Mouse (Mus musculus) limb, embryonic 15.5 days (tissue): Measurements from ENCODE around the gene Klf7. TPM values are rescaled to one million over a fixed set of nuclear protein-coding genes. Genes with fewer than 3 reads are reported as not detected.
A peak's percentile ranks its signal among the peaks of the same experiment; 100 is the strongest.

Experiments used
- ATAC-seq: fragments of 200-750 bp; cut with Nextera tagmentation; 2 replicates; pipeline ENCODE4 v1.8.0; 2017; ENCODE audit warnings: low read depth, moderate TSS enrichment; ENCODE audit not compliant: insufficient number of reproducible peaks, low FRiP score, low TSS enrichment
- H3K27ac ChIP-seq: fragments of 300-500 bp; sonication (generic); 2 replicates; pipeline ENCODE4 v1.5.1; 2015; ENCODE audit warnings: moderate library complexity, mild to moderate bottlenecking, inconsistent platforms
- H3K27me3 ChIP-seq: fragments of 300-500 bp; sonication (generic); 2 replicates; pipeline ENCODE4 v1.6.1; 2015; ENCODE audit warnings: inconsistent platforms
- H3K36me3 ChIP-seq: fragments of 300-500 bp; sonication (generic); 2 replicates; pipeline ENCODE4 v1.6.1; 2015; ENCODE audit warnings: inconsistent platforms
- H3K4me1 ChIP-seq: fragments of 300-500 bp; sonication (generic); 2 replicates; pipeline ENCODE4 v1.6.1; 2015; ENCODE audit warnings: inconsistent platforms
- H3K4me2 ChIP-seq: fragments of 300-500 bp; sonication (generic); 2 replicates; pipeline ENCODE4 v1.6.1; 2015; ENCODE audit warnings: mild to moderate bottlenecking, inconsistent platforms
- H3K4me3 ChIP-seq: fragments of 300-500 bp; sonication (generic); 2 replicates; pipeline ENCODE4 v1.5.1; 2015; ENCODE audit warnings: mild to moderate bottlenecking, inconsistent platforms
- H3K9ac ChIP-seq: fragments of 300-500 bp; sonication (generic); 2 replicates; pipeline ENCODE4 v1.6.1; 2015; ENCODE audit warnings: inconsistent platforms
- H3K9me3 ChIP-seq: fragments of 300-500 bp; sonication (generic); 2 replicates; pipeline ENCODE4 v1.6.1; 2016; ENCODE audit warnings: inconsistent platforms
- WGBS: fragments of 180-500 bp; shearing (Covaris S2); methylation state at CpG from one replicate; pipeline ENCODE4 v1.1.7; 2015; 5-methylcytosine and 5-hydroxymethylcytosine counted together
- polyA plus RNA-seq: library from polyadenylated mRNA; unstranded; fragments of >200 nt; fragmentation: Nextera tagmentation; extraction: Ambion mirVana; gene quantifications from 2 replicates; pipeline ENCODE4 v1.2.1, GENCODE M21; 2015

Gene Klf7
- polyA plus RNA-seq, 1 experiment from 2014 or later = 22.5 TPM

- no peak overlapping the region for H3K27ac ChIP-seq
- ATAC-seq = no peak
- no peak overlapping the region for H3K4me2 ChIP-seq
- H3K9me3 ChIP-seq = no peaks in the 10 kb centered on the region
- no peak overlapping the region for H3K4me3 ChIP-seq
- peaks cover 13% of the 10 kb centered on the region for H3K36me3 ChIP-seq
- 90% methylated on average over 7 of the region's 7 CpGs for WGBS
- H3K27me3 ChIP-seq = no peaks in the 10 kb centered on the region
- no peaks in the 10 kb centered on the region for H3K4me1 ChIP-seq
- no peak overlapping the region for H3K9ac ChIP-seq
Observed at GRCm38 (mm10) chr1:64036881-64037452, 85.1 kb downstream of the Klf7 start.

GRCm38 (mm10) chr1:64035804-64036203, 86.3 kb downstream of the Klf7 start:
- Histone ChIP-seq H3K4me3 (no peak overlapping the region), H3K27ac (no peak overlapping the region), H3K27me3 (no peaks in the 10 kb centered on the region), H3K4me1 (no peaks in the 10 kb centered on the region), H3K36me3 (peaks cover 13% of the 10 kb centered on the region), H3K9me3 (no peaks in the 10 kb centered on the region), H3K9ac (no peak overlapping the region), H3K4me2 (no peak overlapping the region)
- no peak for ATAC-seq
- 81% methylated on average over 7 of the region's 7 CpGs for WGBS

DNA sequence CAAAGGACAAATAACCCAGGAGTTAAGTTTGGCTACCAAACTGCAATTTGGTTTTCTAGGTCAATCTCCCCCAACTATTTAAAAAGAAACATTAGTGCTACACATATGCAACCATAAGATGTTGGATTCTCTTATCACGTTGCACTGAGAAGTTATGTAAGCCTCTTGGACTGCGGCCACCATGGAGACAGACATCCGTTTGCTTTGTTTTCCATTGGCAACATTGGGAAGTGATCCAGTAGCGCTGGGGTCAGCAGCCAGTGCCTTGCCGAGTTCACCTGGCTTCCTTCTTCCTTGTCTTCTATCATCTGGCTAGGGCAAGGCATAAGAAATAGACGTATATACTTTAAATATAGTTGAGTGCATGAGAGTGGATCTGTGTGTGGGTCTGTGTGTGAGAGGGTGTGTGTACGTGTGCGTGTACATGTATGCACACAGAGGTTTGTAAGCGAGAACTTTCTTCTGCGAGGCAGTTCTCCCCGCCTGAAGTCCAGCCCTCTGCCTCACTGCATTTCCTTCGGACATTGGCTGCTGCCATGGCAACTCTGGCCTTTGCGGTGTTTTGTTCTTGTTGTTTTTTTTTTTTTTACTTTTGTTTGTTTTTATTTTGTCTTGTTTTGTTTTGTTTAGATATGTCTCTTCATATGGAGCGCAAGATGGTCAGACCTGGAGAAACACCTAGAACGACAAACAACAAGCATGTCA, 86.8 kb downstream of the Klf7 start:
- WGBS = 84% methylated on average over 15 of the region's 15 CpGs
- no peak overlapping the region for H3K27ac ChIP-seq
- no peak overlapping the region for H3K4me3 ChIP-seq
- no peaks in the 10 kb centered on the region for H3K27me3 ChIP-seq
- peaks cover 13% of the 10 kb centered on the region for H3K36me3 ChIP-seq
- ATAC-seq = no peak
- no peaks in the 10 kb centered on the region for H3K9me3 ChIP-seq
- no peak overlapping the region for H3K9ac ChIP-seq
- H3K4me2 ChIP-seq = no peak overlapping the region
- no peaks in the 10 kb centered on the region for H3K4me1 ChIP-seq

DNA sequence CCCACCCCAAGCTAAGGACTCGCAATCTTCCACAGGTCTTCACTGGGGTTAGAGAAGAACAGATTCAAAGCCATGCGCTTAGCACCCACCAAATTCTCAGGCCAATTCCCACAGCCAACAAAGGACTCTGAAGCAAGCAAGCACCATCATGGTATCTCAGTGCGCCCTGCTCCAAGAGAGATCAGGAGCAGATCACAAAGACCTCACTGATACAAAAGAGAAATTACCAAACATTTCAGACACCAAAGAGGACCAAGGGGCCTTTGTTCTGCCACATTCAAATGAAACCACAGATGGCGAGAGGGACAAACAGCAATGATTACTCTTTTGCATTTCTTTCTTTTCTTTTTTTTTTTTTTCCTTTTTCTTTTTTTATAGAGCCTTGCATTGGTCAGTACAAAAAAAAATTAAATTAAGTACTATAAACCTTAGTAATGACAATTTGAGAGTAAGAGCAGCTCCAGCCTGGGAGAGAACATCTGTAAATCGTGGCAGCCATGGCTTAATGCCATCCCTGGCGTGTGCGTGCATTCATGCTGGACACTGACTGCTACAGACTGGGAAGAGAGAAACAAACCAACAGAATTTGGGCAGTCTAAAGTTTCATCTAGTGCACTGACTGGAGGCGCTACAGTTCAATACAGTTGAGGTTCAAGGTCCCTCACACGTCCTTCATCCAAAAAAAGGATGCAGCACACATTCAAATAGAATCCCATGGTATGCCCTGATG, 89.4 kb downstream of the Klf7 start:
- no peak overlapping the region for H3K9ac ChIP-seq
- no peak overlapping the region for H3K27ac ChIP-seq
- H3K36me3 ChIP-seq = peaks cover 7% of the 10 kb centered on the region
- H3K27me3 ChIP-seq = no peaks in the 10 kb centered on the region
- WGBS = 88% methylated on average over 9 of the region's 9 CpGs
- H3K4me2 ChIP-seq = no peak overlapping the region
- no peak for ATAC-seq
- no peaks in the 10 kb centered on the region for H3K4me1 ChIP-seq
- H3K9me3 ChIP-seq = no peaks in the 10 kb centered on the region
- H3K4me3 ChIP-seq = no peak overlapping the region

GRCm38 (mm10) chr1:64021986-64022385, 100.1 kb downstream of the Klf7 start:
- Histone ChIP-seq H3K9me3 (no peaks in the 10 kb centered on the region), H3K27me3 (no peaks in the 10 kb centered on the region), H3K9ac (no peak overlapping the region), H3K4me1 (peaks cover 23% of the 10 kb centered on the region), H3K4me2 (no peak overlapping the region), H3K36me3 (no peaks in the 10 kb centered on the region), H3K27ac (no peak overlapping the region), H3K4me3 (no peak overlapping the region)
- whole genome bisulfite sequencing = 93% methylated on average over 3 of the region's 3 CpGs
- ATAC-seq = no peak

GRCm38 (mm10) chr1:64020672-64021635, 101.1 kb downstream of the Klf7 start:
- Histone ChIP-seq H3K4me1 (peaks cover 23% of the 10 kb centered on the region), H3K27me3 (no peaks in the 10 kb centered on the region), H3K27ac (peak overlapping the region; percentile 57; the same call in 1 of the 2 replicates), H3K4me2 (peak overlapping the region; percentile 10), H3K9ac (no peak overlapping the region), H3K9me3 (no peaks in the 10 kb centered on the region), H3K36me3 (no peaks in the 10 kb centered on the region), H3K4me3 (no peak overlapping the region)
- no peak for ATAC-seq
- WGBS = 22% methylated on average over 19 of the region's 19 CpGs

GRCm38 (mm10) chr1:64019127-64019635, 102.9 kb downstream of the Klf7 start:
- H3K4me2 ChIP-seq = no peak overlapping the region
- WGBS = 44% methylated on average over 6 of the region's 6 CpGs
- no peak for ATAC-seq
- H3K27ac ChIP-seq = peak overlapping the region; percentile 47; the same call in 1 of the 2 replicates
- H3K36me3 ChIP-seq = no peaks in the 10 kb centered on the region
- peaks cover 23% of the 10 kb centered on the region for H3K4me1 ChIP-seq
- no peaks in the 10 kb centered on the region for H3K9me3 ChIP-seq
- H3K27me3 ChIP-seq = no peaks in the 10 kb centered on the region
- no peak overlapping the region for H3K4me3 ChIP-seq
- no peak overlapping the region for H3K9ac ChIP-seq

GRCm38 (mm10) chr1:64018466-64019077, 103.5 kb downstream of the Klf7 start:
- H3K36me3 ChIP-seq = no peaks in the 10 kb centered on the region
- no peaks in the 10 kb centered on the region for H3K27me3 ChIP-seq
- peak overlapping the region; percentile 29; the same call in 1 of the 2 replicates for H3K4me2 ChIP-seq
- peak overlapping the region; percentile 47; the same call in 1 of the 2 replicates for H3K27ac ChIP-seq
- H3K9ac ChIP-seq = no peak overlapping the region
- no peak for ATAC-seq
- H3K4me3 ChIP-seq = no peak overlapping the region
- 35% methylated on average over 16 of the region's 16 CpGs for WGBS
- H3K9me3 ChIP-seq = no peaks in the 10 kb centered on the region
- H3K4me1 ChIP-seq = peaks cover 23% of the 10 kb centered on the region

DNA sequence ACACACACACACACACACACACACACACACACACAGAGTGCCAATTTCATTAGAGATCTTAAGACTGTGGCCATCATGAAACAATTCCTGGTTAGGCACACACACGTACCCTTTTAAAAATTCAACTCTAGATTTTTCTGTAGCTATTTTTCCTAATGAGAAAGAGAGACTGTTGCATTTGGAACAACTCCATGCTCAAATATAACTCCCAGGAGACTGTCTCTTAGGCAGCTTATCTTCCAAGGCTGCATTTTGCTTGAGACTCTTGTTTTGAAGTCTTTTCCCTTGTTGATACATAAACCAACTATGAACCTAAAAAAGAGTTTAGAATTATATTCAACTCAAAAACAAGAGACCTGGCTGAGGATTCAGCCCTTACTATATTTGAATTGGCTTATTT, 108.0 kb downstream of the Klf7 start:
- Histone ChIP-seq H3K9me3 (no peaks in the 10 kb centered on the region), H3K27me3 (no peaks in the 10 kb centered on the region), H3K4me3 (no peak overlapping the region), H3K4me1 (peaks cover 5% of the 10 kb centered on the region), H3K9ac (no peak overlapping the region), H3K36me3 (no peaks in the 10 kb centered on the region), H3K27ac (no peak overlapping the region), H3K4me2 (no peak overlapping the region)
- 44% methylated on average over 1 of the region's 1 CpGs for WGBS
- ATAC-seq = no peak

DNA sequence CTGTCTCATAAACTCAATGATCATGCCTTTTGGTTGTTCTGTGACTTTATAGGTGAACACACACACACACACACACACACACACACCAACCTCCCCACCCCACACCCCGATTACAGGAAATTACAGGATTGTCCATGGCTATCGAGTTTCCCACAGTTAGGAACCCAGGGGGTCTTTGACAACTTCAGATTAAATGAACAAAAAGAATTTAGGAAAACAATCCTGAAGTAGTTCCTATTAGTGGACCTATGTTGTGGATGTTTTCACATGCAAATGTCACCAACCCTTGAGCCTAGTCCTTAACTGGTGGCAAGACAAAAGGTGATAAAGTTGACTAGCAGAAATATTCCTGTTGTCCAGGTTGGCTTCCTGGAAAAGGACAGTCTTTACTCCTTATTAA, 113.1 kb downstream of the Klf7 start:
- Histone ChIP-seq H3K4me2 (no peak overlapping the region), H3K9ac (no peak overlapping the region)

GRCm38 (mm10) chr1:64008031-64008430, 114.1 kb downstream of the Klf7 start:
- Histone ChIP-seq H3K36me3 (no peaks in the 10 kb centered on the region), H3K4me1 (no peaks in the 10 kb centered on the region), H3K4me3 (no peak overlapping the region), H3K9me3 (no peaks in the 10 kb centered on the region), H3K27ac (no peak overlapping the region), H3K27me3 (no peaks in the 10 kb centered on the region), H3K9ac (no peak overlapping the region), H3K4me2 (no peak overlapping the region)
- no peak for ATAC-seq

More for the DNA sequence above, 113.1 kb downstream of the Klf7 start:
- Histone ChIP-seq H3K4me1 (no peaks in the 10 kb centered on the region), H3K27me3 (no peaks in the 10 kb centered on the region), H3K27ac (no peak overlapping the region), H3K4me3 (no peak overlapping the region), H3K36me3 (no peaks in the 10 kb centered on the region), H3K9me3 (no peaks in the 10 kb centered on the region)
- no peak for ATAC-seq
- WGBS = 40% methylated on average over 2 of the region's 2 CpGs
